Mouse (Mus musculus): ENCODE data around the gene Ppp2r2c. TPM values are rescaled to one million over a fixed set of nuclear protein-coding genes. Genes with fewer than 3 reads are reported as not detected.
A peak's percentile ranks its signal among the peaks of the same experiment; 100 is the strongest.

Gene Ppp2r2c
- polyA plus RNA-seq, 1 experiment from 2014 or later = 1.2 TPM

- no peak overlapping the region for H3K4me2 ChIP-seq
- 83% methylated on average over 2 of the region's 2 CpGs for WGBS
Measured at GRCm38 (mm10) chr5:36942446-36942845, 74.1 kb downstream of the Ppp2r2c start.

GRCm38 (mm10) chr5:36944552-36944951, 76.2 kb downstream of the Ppp2r2c start:
- Histone ChIP-seq H3K4me2 (no peak overlapping the region), H3K27me3 (ENCODE audit: control insufficient read depth, insufficient read depth, low read length) (no peaks in the 10 kb centered on the region), H3K9me3 (ENCODE audit: control insufficient read depth, low read length) (no peaks in the 10 kb centered on the region), H3K4me1 (ENCODE audit: control insufficient read depth, insufficient read depth, low read length) (peaks cover 5% of the 10 kb centered on the region), H3K27ac (ENCODE audit: low read depth, low read length) (no peak overlapping the region), H3K36me3 (ENCODE audit: control insufficient read depth, insufficient read depth, low read length) (no peaks in the 10 kb centered on the region), H3K9ac (ENCODE audit: low read length) (no peak overlapping the region), H3K4me3 (ENCODE audit: low read depth, low read length) (no peak overlapping the region)
- DNase-seq (ENCODE audit: low spot score, missing footprints) (no peak), ATAC-seq (ENCODE audit: low FRiP score) (no peak)
- 68% methylated on average over 5 of the region's 5 CpGs for WGBS

More at GRCm38 (mm10) chr5:36942446-36942845, 74.1 kb downstream of the Ppp2r2c start:
- Histone ChIP-seq H3K4me1 (ENCODE audit: control insufficient read depth, insufficient read depth, low read length) (peaks cover 5% of the 10 kb centered on the region), H3K9ac (ENCODE audit: low read length) (no peak overlapping the region), H3K27ac (ENCODE audit: low read depth, low read length) (no peak overlapping the region), H3K27me3 (ENCODE audit: control insufficient read depth, insufficient read depth, low read length) (no peaks in the 10 kb centered on the region), H3K9me3 (ENCODE audit: control insufficient read depth, low read length) (no peaks in the 10 kb centered on the region), H3K36me3 (ENCODE audit: control insufficient read depth, insufficient read depth, low read length) (no peaks in the 10 kb centered on the region), H3K4me3 (ENCODE audit: low read depth, low read length) (no peak overlapping the region)
- DNase-seq (ENCODE audit: low spot score, missing footprints) (no peak), ATAC-seq (ENCODE audit: low FRiP score) (no peak)

DNA sequence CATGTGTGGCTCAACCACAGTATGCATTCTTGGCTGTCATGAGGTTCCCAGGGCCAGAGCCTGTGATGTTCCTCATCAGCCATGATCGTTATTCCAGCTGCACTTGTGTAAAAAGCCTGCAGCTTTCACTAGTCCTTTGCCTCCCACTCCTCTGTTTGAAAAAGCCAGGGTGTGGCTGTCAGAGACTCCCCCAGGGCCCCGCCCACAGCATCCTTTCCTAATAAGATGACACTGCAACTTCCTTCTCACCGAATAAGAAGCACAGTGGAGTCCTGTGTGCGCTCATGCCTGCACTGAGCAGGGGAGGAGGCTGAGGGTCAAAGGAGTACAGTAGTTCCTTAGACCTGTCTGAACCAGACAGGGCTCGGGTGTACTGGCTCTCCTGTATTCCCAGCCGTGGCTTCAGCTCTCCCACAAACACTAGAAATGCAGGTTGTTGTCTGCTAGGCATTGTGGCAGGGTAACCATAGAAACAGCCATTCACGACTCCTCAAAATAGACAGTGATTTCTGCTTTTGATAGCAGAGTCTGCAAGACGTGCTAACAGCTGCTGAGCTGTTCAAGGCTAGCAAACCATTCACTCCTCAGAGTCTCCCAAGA, 76.9 kb downstream of the Ppp2r2c start:
- 50% methylated on average over 8 of the region's 8 CpGs for WGBS
- H3K9ac ChIP-seq (ENCODE audit: low read length) = no peak overlapping the region

DNA sequence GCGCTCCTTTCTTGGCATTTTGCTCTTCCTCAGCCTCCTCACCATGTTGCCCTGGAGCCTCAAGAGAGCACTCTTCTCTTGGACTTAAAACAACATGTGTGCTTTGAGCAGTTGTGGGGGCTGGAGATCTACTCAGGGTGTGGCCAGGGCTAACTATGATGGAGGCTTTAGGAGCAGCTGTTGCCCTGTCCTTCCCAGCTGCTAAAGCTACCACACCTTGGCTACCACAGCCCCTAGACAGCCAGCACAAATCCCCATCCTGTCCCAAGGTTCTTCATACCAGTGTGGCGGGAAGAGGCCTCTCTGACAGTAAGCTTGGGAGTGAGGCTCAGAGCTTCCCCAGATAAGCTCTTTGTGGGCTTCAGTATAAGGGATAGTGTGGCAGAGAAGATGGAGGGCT, 77.4 kb downstream of the Ppp2r2c start:
- H3K27me3 ChIP-seq (ENCODE audit: control insufficient read depth, insufficient read depth, low read length) = no peaks in the 10 kb centered on the region
- no peak overlapping the region for H3K4me2 ChIP-seq
- 79% methylated on average over 2 of the region's 2 CpGs for WGBS
- peaks cover 5% of the 10 kb centered on the region for H3K4me1 ChIP-seq (ENCODE audit: control insufficient read depth, insufficient read depth, low read length)
- no peaks in the 10 kb centered on the region for H3K9me3 ChIP-seq (ENCODE audit: control insufficient read depth, low read length)
- no peaks in the 10 kb centered on the region for H3K36me3 ChIP-seq (ENCODE audit: control insufficient read depth, insufficient read depth, low read length)
- no peak overlapping the region for H3K27ac ChIP-seq (ENCODE audit: low read depth, low read length)
- DNase-seq (ENCODE audit: low spot score, missing footprints) (no peak), ATAC-seq (ENCODE audit: low FRiP score) (no peak)
- H3K9ac ChIP-seq (ENCODE audit: low read length) = no peak overlapping the region
- H3K4me3 ChIP-seq (ENCODE audit: low read depth, low read length) = no peak overlapping the region

More for the DNA sequence above, 76.9 kb downstream of the Ppp2r2c start:
- H3K27me3 ChIP-seq (ENCODE audit: control insufficient read depth, insufficient read depth, low read length) = no peaks in the 10 kb centered on the region
- no peaks in the 10 kb centered on the region for H3K36me3 ChIP-seq (ENCODE audit: control insufficient read depth, insufficient read depth, low read length)
- ATAC-seq (ENCODE audit: low FRiP score) (peak; percentile 14; the same call in 1 of the 2 replicates), DNase-seq (ENCODE audit: low spot score, missing footprints) (no peak)
- H3K4me1 ChIP-seq (ENCODE audit: control insufficient read depth, insufficient read depth, low read length) = peaks cover 5% of the 10 kb centered on the region
- no peaks in the 10 kb centered on the region for H3K9me3 ChIP-seq (ENCODE audit: control insufficient read depth, low read length)
- H3K4me2 ChIP-seq = no peak overlapping the region
- no peak overlapping the region for H3K4me3 ChIP-seq (ENCODE audit: low read depth, low read length)
- no peak overlapping the region for H3K27ac ChIP-seq (ENCODE audit: low read depth, low read length)

DNA sequence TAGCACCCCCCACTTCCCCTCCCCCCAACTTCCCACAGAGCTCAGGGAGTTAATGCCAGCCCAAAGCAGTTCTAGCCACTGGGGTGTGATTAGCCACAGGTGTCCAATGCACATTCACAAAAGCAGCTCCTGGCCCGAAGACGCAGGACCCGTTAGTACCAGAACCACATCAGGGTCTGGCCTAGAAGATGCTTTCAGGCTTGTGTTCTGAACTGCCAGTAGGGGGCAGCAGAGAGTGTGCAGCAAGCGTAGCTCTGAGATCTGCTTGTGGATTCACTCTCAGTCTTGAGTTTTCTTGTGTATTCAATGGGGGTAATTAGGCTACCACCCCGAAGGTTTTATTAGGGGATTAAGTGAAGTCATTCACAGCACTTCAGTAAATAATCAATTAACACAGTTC, 78.1 kb downstream of the Ppp2r2c start:
- H3K27ac ChIP-seq (ENCODE audit: low read depth, low read length) = no peak overlapping the region
- 17% methylated on average over 5 of the region's 5 CpGs for WGBS
- no peak overlapping the region for H3K4me3 ChIP-seq (ENCODE audit: low read depth, low read length)
- H3K27me3 ChIP-seq (ENCODE audit: control insufficient read depth, insufficient read depth, low read length) = no peaks in the 10 kb centered on the region
- H3K9ac ChIP-seq (ENCODE audit: low read length) = no peak overlapping the region
- DNase-seq (ENCODE audit: low spot score, missing footprints) = no peak
- H3K4me2 ChIP-seq = no peak overlapping the region
- peaks cover 5% of the 10 kb centered on the region for H3K4me1 ChIP-seq (ENCODE audit: control insufficient read depth, insufficient read depth, low read length)
- no peaks in the 10 kb centered on the region for H3K9me3 ChIP-seq (ENCODE audit: control insufficient read depth, low read length)
- H3K36me3 ChIP-seq (ENCODE audit: control insufficient read depth, insufficient read depth, low read length) = no peaks in the 10 kb centered on the region
- ATAC-seq (ENCODE audit: low FRiP score) = peak; percentile 18; the same call in 1 of the 2 replicates

GRCm38 (mm10) chr5:36948831-36949230, 80.5 kb downstream of the Ppp2r2c start:
- no peak overlapping the region for H3K9ac ChIP-seq (ENCODE audit: low read length)
- no peaks in the 10 kb centered on the region for H3K27me3 ChIP-seq (ENCODE audit: control insufficient read depth, insufficient read depth, low read length)
- H3K36me3 ChIP-seq (ENCODE audit: control insufficient read depth, insufficient read depth, low read length) = no peaks in the 10 kb centered on the region
- no peak overlapping the region for H3K4me3 ChIP-seq (ENCODE audit: low read depth, low read length)
- ATAC-seq (ENCODE audit: low FRiP score) = peak; percentile 70
- DNase-seq (ENCODE audit: low spot score, missing footprints) = peak; percentile 95
- no peak overlapping the region for H3K4me2 ChIP-seq
- no peak overlapping the region for H3K27ac ChIP-seq (ENCODE audit: low read depth, low read length)
- H3K9me3 ChIP-seq (ENCODE audit: control insufficient read depth, low read length) = no peaks in the 10 kb centered on the region
- H3K4me1 ChIP-seq (ENCODE audit: control insufficient read depth, insufficient read depth, low read length) = peaks cover 5% of the 10 kb centered on the region
- WGBS = 8% methylated on average over 3 of the region's 3 CpGs

- Histone ChIP-seq H3K36me3 (ENCODE audit: control insufficient read depth, insufficient read depth, low read length) (no peaks in the 10 kb centered on the region), H3K9me3 (ENCODE audit: control insufficient read depth, low read length) (no peaks in the 10 kb centered on the region), H3K27me3 (ENCODE audit: control insufficient read depth, insufficient read depth, low read length) (no peaks in the 10 kb centered on the region), H3K4me2 (no peak overlapping the region), H3K4me1 (ENCODE audit: control insufficient read depth, insufficient read depth, low read length) (no peaks in the 10 kb centered on the region), H3K9ac (ENCODE audit: low read length) (no peak overlapping the region), H3K4me3 (ENCODE audit: low read depth, low read length) (no peak overlapping the region), H3K27ac (ENCODE audit: low read depth, low read length) (no peak overlapping the region)
- no peak for DNase-seq (ENCODE audit: low spot score, missing footprints)
- no peak for ATAC-seq (ENCODE audit: low FRiP score)
- 65% methylated on average over 2 of the region's 2 CpGs for WGBS
Measured at GRCm38 (mm10) chr5:36950871-36951270, 82.6 kb downstream of the Ppp2r2c start.

DNA sequence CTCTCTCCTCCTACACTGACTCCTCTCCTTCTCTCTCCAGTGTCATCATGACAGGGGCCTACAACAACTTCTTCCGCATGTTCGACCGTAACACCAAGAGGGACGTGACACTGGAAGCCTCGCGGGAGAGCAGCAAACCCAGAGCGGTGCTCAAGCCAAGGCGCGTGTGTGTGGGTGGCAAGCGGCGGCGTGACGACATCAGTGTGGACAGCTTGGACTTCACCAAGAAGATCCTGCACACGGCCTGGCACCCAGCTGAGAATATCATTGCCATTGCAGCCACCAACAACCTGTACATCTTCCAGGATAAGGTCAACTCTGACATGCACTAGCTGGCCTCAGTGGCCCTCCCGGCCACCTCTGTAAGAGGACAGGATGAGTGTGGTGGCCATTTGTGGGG, 84.0 kb downstream of the Ppp2r2c start:
- H3K9ac ChIP-seq (ENCODE audit: low read length) = no peak overlapping the region
- no peak overlapping the region for H3K4me2 ChIP-seq
- no peaks in the 10 kb centered on the region for H3K4me1 ChIP-seq (ENCODE audit: control insufficient read depth, insufficient read depth, low read length)
- no peaks in the 10 kb centered on the region for H3K36me3 ChIP-seq (ENCODE audit: control insufficient read depth, insufficient read depth, low read length)
- DNase-seq (ENCODE audit: low spot score, missing footprints) (no peak), ATAC-seq (ENCODE audit: low FRiP score) (no peak)
- H3K4me3 ChIP-seq (ENCODE audit: low read depth, low read length) = no peak overlapping the region
- no peaks in the 10 kb centered on the region for H3K27me3 ChIP-seq (ENCODE audit: control insufficient read depth, insufficient read depth, low read length)
- WGBS = 88% methylated on average over 15 of the region's 15 CpGs
- no peak overlapping the region for H3K27ac ChIP-seq (ENCODE audit: low read depth, low read length)
- no peaks in the 10 kb centered on the region for H3K9me3 ChIP-seq (ENCODE audit: control insufficient read depth, low read length)

- no peak overlapping the region for H3K9ac ChIP-seq (ENCODE audit: low read length)
- H3K4me2 ChIP-seq = no peak overlapping the region
- peaks cover 7% of the 10 kb centered on the region for H3K4me1 ChIP-seq (ENCODE audit: control insufficient read depth, insufficient read depth, low read length)
- no peaks in the 10 kb centered on the region for H3K27me3 ChIP-seq (ENCODE audit: control insufficient read depth, insufficient read depth, low read length)
- no peaks in the 10 kb centered on the region for H3K36me3 ChIP-seq (ENCODE audit: control insufficient read depth, insufficient read depth, low read length)
- 34% methylated on average over 4 of the region's 4 CpGs for WGBS
- no peak overlapping the region for H3K27ac ChIP-seq (ENCODE audit: low read depth, low read length)
- H3K9me3 ChIP-seq (ENCODE audit: control insufficient read depth, low read length) = no peaks in the 10 kb centered on the region
- no peak for ATAC-seq (ENCODE audit: low FRiP score)
- DNase-seq (ENCODE audit: low spot score, missing footprints) = no peak
- no peak overlapping the region for H3K4me3 ChIP-seq (ENCODE audit: low read depth, low read length)
Measured at GRCm38 (mm10) chr5:36955366-36955765, 87.1 kb downstream of the Ppp2r2c start.

Data from midbrain, embryonic 11.5 days (tissue).